Mouse (Mus musculus) heart, postnatal 25 days (tissue): Measurements from ENCODE around the gene Cdh1. TPM values are rescaled to one million over a fixed set of nuclear protein-coding genes. Genes with fewer than 3 reads are reported as not detected.

Source experiments
- DNase-seq: peaks from one replicate; pipeline ENCODE4 v3.0.0; 2022; ENCODE audit warnings: low spot score
- intact Hi-C: fragments of 180-260 bp; cut with DNase I; formaldehyde crosslinking; loops from one replicate; pipeline ENCODE4 v1.15.1; 2025
- total RNA-seq, 2 experiments: library from RNA; stranded (reverse); gene quantifications; 2 replicates each; pipeline ENCODE4 v1.2.3; 2021

The Cdh1 gene
- total RNA-seq, 2 experiments from 2014 or later = 0.06 to 0.08 TPM

DNA sequence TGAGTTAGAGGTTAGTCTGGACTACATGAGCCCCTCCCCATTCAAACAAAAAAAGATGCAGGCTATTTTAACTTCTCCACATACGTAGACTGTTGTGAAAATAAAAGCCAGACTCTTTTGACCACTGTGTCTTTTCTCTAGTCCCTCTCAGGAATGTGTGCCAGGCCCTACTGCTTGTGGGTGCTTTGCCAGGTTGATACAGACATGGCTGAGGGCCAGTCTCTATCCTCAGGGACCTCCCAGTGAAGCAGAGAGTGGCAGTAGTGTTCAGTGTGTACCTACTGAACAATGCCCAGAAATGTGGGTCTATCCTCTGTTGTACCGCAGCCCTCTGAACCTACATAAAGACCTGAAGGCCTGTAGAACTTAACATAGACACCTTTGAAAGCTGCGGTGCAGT is 109.3 kb downstream of the Cdh1 start:
- intact Hi-C loops = no loop called here
- no peak for DNase-seq

DNA sequence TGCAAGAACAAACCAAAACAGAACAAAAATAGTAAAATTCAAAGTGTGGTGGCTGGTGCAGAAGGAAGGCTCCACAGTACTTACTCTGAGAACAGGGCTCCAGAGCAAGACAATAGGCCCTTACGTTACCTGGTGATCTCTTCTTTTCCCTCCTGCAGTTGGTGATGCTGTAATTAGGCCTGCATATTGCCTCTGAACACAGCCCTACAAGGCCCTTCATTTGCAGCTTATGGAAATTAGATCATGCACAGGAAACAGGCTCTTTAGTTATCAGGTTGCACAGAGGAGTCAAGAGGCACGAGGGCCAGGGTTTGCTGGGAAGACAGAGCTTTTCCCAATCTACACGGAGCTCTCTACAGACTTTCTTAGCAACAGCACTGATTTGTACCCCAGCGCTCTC is 111.1 kb downstream of the Cdh1 start:
- intact Hi-C loops = no loop called here

DNA sequence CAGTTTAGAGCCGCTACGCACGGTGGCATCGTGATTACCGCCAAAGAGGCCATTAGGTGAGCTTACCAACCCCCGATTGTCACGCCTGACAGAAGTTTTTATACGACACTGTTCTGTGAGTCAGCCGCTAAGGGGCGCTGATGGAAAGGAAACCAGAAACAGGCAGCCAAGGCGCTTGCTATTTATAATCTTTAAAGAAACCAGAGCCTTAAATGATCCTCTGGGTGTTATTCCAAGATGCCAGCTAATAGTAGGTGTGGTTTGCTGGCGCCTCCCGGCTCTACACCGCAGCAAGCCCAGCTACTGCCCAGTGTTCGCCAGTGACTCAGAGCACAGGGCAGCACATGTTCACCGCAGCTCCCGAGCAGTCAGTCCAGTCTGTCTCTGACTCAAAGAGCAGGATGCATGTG is 114.9 kb downstream of the Cdh1 start:
- intact Hi-C loops = loop anchor here (1.0 to 5.0 kb wide), 3 partner anchors 13 to 169 kb away; partner anchors contain the start of gene Has3

More for the DNA sequence above, 111.1 kb downstream of the Cdh1 start:
- no peak for DNase-seq

More for the DNA sequence above, 114.9 kb downstream of the Cdh1 start:
- peak; percentile 48 for DNase-seq

Other genes starting within 250 kb of the Cdh1 start
- gene Zfp90, start 188.0 kb upstream of the Cdh1 start, total RNA-seq = 1 to 10 TPM; 3.0 to 3.7 TPM
- gene 6030452D12Rik, start 102.8 kb upstream of the Cdh1 start, total RNA-seq = not detected
- gene Cdh3, start 92.5 kb upstream of the Cdh1 start, total RNA-seq = 1 to 10 TPM; 1.3 to 1.6 TPM
- gene Gm10073, start 29.9 kb upstream of the Cdh1 start, total RNA-seq = 100 to 1,000 TPM; 108 to 113 TPM
- gene Tango6, start 79.7 kb downstream of the Cdh1 start, total RNA-seq = 10 to 100 TPM in 1 of 2 experiments, 1 to 10 TPM in 1; 10.0 TPM